ENCODE assay signal across 18 mouse cellular contexts in the genomic region with DNA sequence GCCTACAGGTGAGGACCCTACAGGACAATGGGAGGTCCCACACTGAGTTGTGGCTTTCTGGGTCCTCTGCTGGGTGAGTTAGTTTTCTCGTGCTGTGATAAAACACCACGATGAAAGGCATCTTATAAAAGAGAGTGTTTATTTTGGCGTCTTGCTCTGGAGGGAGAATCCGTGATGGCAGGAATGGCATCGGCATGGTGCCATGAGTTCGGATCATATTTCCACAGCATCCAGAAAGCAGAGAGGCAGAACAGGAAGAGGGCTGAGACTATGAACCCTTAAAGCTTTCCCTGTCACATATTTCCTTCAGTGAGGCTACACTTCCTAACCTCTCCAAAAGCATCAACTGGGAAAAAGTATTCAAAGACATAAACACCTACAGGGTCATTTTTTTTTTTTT. TPM values are rescaled to one million over a fixed set of nuclear protein-coding genes. Genes with fewer than 3 reads are reported as not detected.
DNase-seq lines count a peak whose midpoint lies in the region; ATAC-seq and TF ChIP-seq lines count a peak whose summit lies in the region.
"Had no signal": no experiment of that assay in that cellular context is flagged by ENCODE, and none has a peak within 500 bp of the region (broad histone marks: within the 10 kb centered on the region; RNA-seq: fewer than 3 reads in every experiment).

No protein-coding gene starts in this region.

- no peak overlapping the region for H3K4me2 ChIP-seq in kidney, embryonic 16.5 days (replicated peaks; ENCODE audit: low read depth, low read length)
- no peak overlapping the region for H3K4me2 ChIP-seq in midbrain, embryonic 11.5 days
- no peak overlapping the region for H3K4me2 ChIP-seq in midbrain, embryonic 16.5 days (ENCODE audit: low read length)
- H3K4me2 ChIP-seq: forebrain, embryonic 15.5 days; heart, embryonic 12.5 days; hindbrain, embryonic 12.5 days; limb, embryonic 13.5 days; liver, embryonic 12.5 days; midbrain, embryonic 13.5 days had no signal

- H3K36me3 ChIP-seq in kidney, embryonic 16.5 days (ENCODE audit: insufficient read depth, low read length), result no peaks in the 10 kb centered on the region
- H3K36me3 ChIP-seq in midbrain, embryonic 11.5 days (ENCODE audit: control insufficient read depth, insufficient read depth, low read length), result no peaks in the 10 kb centered on the region
- no peaks in the 10 kb centered on the region for H3K36me3 ChIP-seq in midbrain, embryonic 16.5 days (ENCODE audit: control insufficient read depth, insufficient read depth, low read length)
- H3K36me3 ChIP-seq: embryonic facial prominence, embryonic 10.5 days; forebrain, embryonic 15.5 days; heart, embryonic 12.5 days; hindbrain, embryonic 12.5 days; limb, embryonic 13.5 days; liver, embryonic 12.5 days; midbrain, embryonic 13.5 days had no signal

- no peaks in the 10 kb centered on the region for H3K4me1 ChIP-seq in kidney, embryonic 16.5 days (ENCODE audit: insufficient read depth, low read length)
- no peaks in the 10 kb centered on the region for H3K4me1 ChIP-seq in midbrain, embryonic 11.5 days (ENCODE audit: control insufficient read depth, insufficient read depth, low read length)
- H3K4me1 ChIP-seq in midbrain, embryonic 16.5 days (ENCODE audit: control insufficient read depth, insufficient read depth, low read length), result no peaks in the 10 kb centered on the region
- H3K4me1 ChIP-seq: embryonic facial prominence, embryonic 10.5 days; forebrain, embryonic 15.5 days; hindbrain, embryonic 12.5 days; limb, embryonic 13.5 days; liver, embryonic 12.5 days; midbrain, embryonic 13.5 days had no signal

- no peak overlapping the region for H3K27ac ChIP-seq in gastrocnemius, adult 2 months
- H3K27ac ChIP-seq in kidney, embryonic 16.5 days (ENCODE audit: low read length), result no peak overlapping the region
- H3K27ac ChIP-seq in midbrain, embryonic 11.5 days (ENCODE audit: low read depth, low read length), result no peak overlapping the region
- no peak overlapping the region for H3K27ac ChIP-seq in midbrain, embryonic 16.5 days (ENCODE audit: low read length)
- H3K27ac ChIP-seq: embryonic facial prominence, embryonic 10.5 days; forebrain, embryonic 15.5 days; hindbrain, embryonic 12.5 days; limb, embryonic 13.5 days; liver, embryonic 12.5 days; midbrain, embryonic 13.5 days had no signal

- no peaks in the 10 kb centered on the region for H3K27me3 ChIP-seq in kidney, embryonic 16.5 days (ENCODE audit: insufficient read depth, low read length)
- no peaks in the 10 kb centered on the region for H3K27me3 ChIP-seq in midbrain, embryonic 11.5 days (ENCODE audit: control insufficient read depth, insufficient read depth, low read length)
- no peaks in the 10 kb centered on the region for H3K27me3 ChIP-seq in midbrain, embryonic 16.5 days (ENCODE audit: control insufficient read depth, insufficient read depth, low read depth, low read length)
- H3K27me3 ChIP-seq: forebrain, embryonic 15.5 days; heart, embryonic 12.5 days; hindbrain, embryonic 12.5 days; limb, embryonic 13.5 days; midbrain, embryonic 13.5 days had no signal

- peak; percentile 58 for DNase-seq in adrenal gland, postnatal 10 days
- DNase-seq in adrenal gland, adult 18-20 months (ENCODE audit: low spot score in 2 of 2), result no peak
- peak; percentile 54 for DNase-seq in gastrocnemius, adult 2 months
- no peak for DNase-seq in gastrocnemius, postnatal 4 days (ENCODE audit: low spot score in 2 of 2)
- peak; percentile 50 for DNase-seq in kidney, postnatal 14 days
- peak; percentile 33 for DNase-seq in midbrain, embryonic 11.5 days (ENCODE audit: low spot score, missing footprints)
- DNase-seq: cerebellum, adult 9-11 months; spleen, adult 18-20 months had no signal

- no peak overlapping the region for H3K4me3 ChIP-seq in gastrocnemius, adult 2 months
- no peak overlapping the region for H3K4me3 ChIP-seq in kidney, embryonic 16.5 days (ENCODE audit: low read length)
- no peak overlapping the region for H3K4me3 ChIP-seq in midbrain, embryonic 11.5 days (ENCODE audit: low read depth, low read length)
- H3K4me3 ChIP-seq in midbrain, embryonic 16.5 days (ENCODE audit: low read depth, low read length), result no peak overlapping the region
- H3K4me3 ChIP-seq: embryonic facial prominence, embryonic 10.5 days; forebrain, embryonic 15.5 days; heart, embryonic 12.5 days; hindbrain, embryonic 12.5 days; limb, embryonic 13.5 days; liver, embryonic 12.5 days; midbrain, embryonic 13.5 days had no signal

- intact Hi-C loops in gastrocnemius, adult 2 months (cut with DNase I), result no loop called here

- WGBS in kidney, embryonic 16.5 days, result 50% methylated on average over 6 of the region's 6 CpGs
- 77% methylated on average over 6 of the region's 6 CpGs for WGBS in midbrain, embryonic 11.5 days
- 84% methylated on average over 6 of the region's 6 CpGs for WGBS in midbrain, embryonic 16.5 days

- 0 out of 2 replicates have a peak, but pooled peaks cover 3% of the 10 kb centered on the region for H3K9me3 ChIP-seq in kidney, embryonic 16.5 days (ENCODE audit: low read length)
- H3K9me3 ChIP-seq in midbrain, embryonic 11.5 days (ENCODE audit: control insufficient read depth, low read length), result no peaks in the 10 kb centered on the region
- no peaks in the 10 kb centered on the region for H3K9me3 ChIP-seq in midbrain, embryonic 16.5 days (replicated peaks; ENCODE audit: control insufficient read depth, low read length, poor library complexity, severe bottlenecking)
- H3K9me3 ChIP-seq: embryonic facial prominence, embryonic 10.5 days; forebrain, embryonic 15.5 days; heart, embryonic 12.5 days; hindbrain, embryonic 12.5 days; limb, embryonic 13.5 days; liver, embryonic 12.5 days had no signal

- H3K9ac ChIP-seq in kidney, embryonic 16.5 days (replicated peaks; ENCODE audit: low read length), result no peak overlapping the region
- H3K9ac ChIP-seq in midbrain, embryonic 11.5 days (ENCODE audit: low read length), result no peak overlapping the region
- no peak overlapping the region for H3K9ac ChIP-seq in midbrain, embryonic 16.5 days (ENCODE audit: low read depth, low read length)
- H3K9ac ChIP-seq: forebrain, embryonic 15.5 days; heart, embryonic 12.5 days; hindbrain, embryonic 12.5 days; limb, embryonic 13.5 days; liver, embryonic 12.5 days; midbrain, embryonic 13.5 days had no signal

- TF ChIP-seq CTCF in gastrocnemius, adult 2 months (IDR thresholded peaks at IDR 0.05), result no peak

- no peak for ATAC-seq in kidney, embryonic 16.5 days (ENCODE audit: low FRiP score, low TSS enrichment)
- ATAC-seq in midbrain, embryonic 11.5 days (ENCODE audit: low FRiP score), result no peak
- ATAC-seq in midbrain, embryonic 16.5 days, result no peak
- ATAC-seq: forebrain, embryonic 15.5 days; intestine, postnatal 0 days; liver, embryonic 12.5 days; midbrain, embryonic 13.5 days had no signal

RNA-seq across cellular contexts. Expression of a gene that starts 56.1 kb away (rescaled TPM):
- total RNA-seq in adrenal gland, postnatal 10 days (2021), result 10 to 100 TPM; 59.4 to 64.1 TPM
- total RNA-seq in adrenal gland, adult 18-20 months (2021), result 100 to 1,000 TPM in 1 of 2 experiments, 10 to 100 TPM in 1; 80.9 to 101 TPM
- total RNA-seq in gastrocnemius, adult 2 months (2021), result 10 to 100 TPM; 77.2 to 95.0 TPM
- 100 to 1,000 TPM; 104 TPM for total RNA-seq in gastrocnemius, postnatal 4 days (2021)
- polyA plus RNA-seq in kidney, embryonic 16.5 days (2015; fragmentation: Nextera tagmentation; extraction: Ambion mirVana), result 16.0 and 17.7 TPM in 2 replicates
- polyA plus RNA-seq in midbrain, embryonic 11.5 days (2014; fragmentation: Nextera tagmentation; extraction: Ambion mirVana), result 23.2 and 25.2 TPM in 2 replicates
- polyA plus RNA-seq in midbrain, embryonic 16.5 days (2015; fragmentation: Nextera tagmentation; extraction: Ambion mirVana), result 15.3 and 15.4 TPM in 2 replicates

Comparison
In these comparisons a context has a peak if more than half of its experiments do, and no peak if none do; other contexts are left out.
1. DNase-seq: peak in adrenal gland, postnatal 10 days (single experiment), gastrocnemius, adult 2 months (single experiment), kidney, postnatal 14 days (single experiment) and midbrain, embryonic 11.5 days (single experiment); none in adrenal gland, adult 18-20 months (0 of 2) and gastrocnemius, postnatal 4 days (0 of 2).